Mouse (Mus musculus) embryonic facial prominence, embryonic 10.5 days (tissue): ENCODE data around the gene Slc19a3. TPM values are rescaled to one million over a fixed set of nuclear protein-coding genes. Genes with fewer than 3 reads are reported as not detected.

ENCODE experiments used
- DNase-seq: peaks from one replicate; pipeline ENCODE4 v3.0.0-alpha.2; 2017; ENCODE audit warnings: low spot score
- H3K27ac ChIP-seq: fragments of 300-500 bp; sonication (generic); replicated peaks from 2 replicates; pipeline ENCODE4 v1.5.1; 2016; ENCODE audit warnings: mild to moderate bottlenecking
- H3K27me3 ChIP-seq: fragments of 300-500 bp; sonication (generic); replicated peaks from 2 replicates; pipeline ENCODE4 v1.6.1; 2016; ENCODE audit warnings: low read depth, mild to moderate bottlenecking; ENCODE audit not compliant: poor library complexity, severe bottlenecking
- H3K36me3 ChIP-seq: fragments of 300-500 bp; sonication (generic); replicated peaks from 2 replicates; pipeline ENCODE4 v1.6.1; 2016; ENCODE audit warnings: mild to moderate bottlenecking, moderate library complexity
- H3K4me1 ChIP-seq: fragments of 300-500 bp; sonication (generic); 2 replicates; pipeline ENCODE4 v1.6.1; 2016
- H3K4me3 ChIP-seq: fragments of 300-500 bp; sonication (generic); 2 replicates; pipeline ENCODE4 v1.5.1; 2016; ENCODE audit warnings: mild to moderate bottlenecking, moderate library complexity
- H3K9me3 ChIP-seq: fragments of 300-500 bp; sonication (generic); 2 replicates; pipeline ENCODE4 v1.6.1; 2016; ENCODE audit warnings: mild to moderate bottlenecking
- WGBS: fragments of 180-500 bp; shearing (Covaris S2); methylation state at CpG from one replicate; pipeline ENCODE4 v1.1.7; 2016; 5-methylcytosine and 5-hydroxymethylcytosine counted together
- polyA plus RNA-seq: library from polyadenylated mRNA; unstranded; fragments of >200 nt; fragmentation: Nextera tagmentation; extraction: Ambion mirVana; gene quantifications from 2 replicates; pipeline ENCODE4 v1.2.1, GENCODE M21; 2016

Gene Slc19a3
- polyA plus RNA-seq, 1 experiment from 2014 or later = 0.25 TPM

GRCm38 (mm10) chr1:82993947-82994346 lies 44.3 kb downstream of the Slc19a3 start:
- Histone ChIP-seq H3K9me3 (no peaks in the 10 kb centered on the region), H3K4me3 (no peak overlapping the region), H3K27me3 (no peaks in the 10 kb centered on the region), H3K36me3 (no peaks in the 10 kb centered on the region), H3K4me1 (no peaks in the 10 kb centered on the region), H3K27ac (no peak overlapping the region)
- DNase-seq = no peak
- 82% methylated on average over 3 of the region's 3 CpGs for WGBS

- DNase-seq = no peak
- Histone ChIP-seq H3K27me3 (no peaks in the 10 kb centered on the region), H3K27ac (no peak overlapping the region), H3K9me3 (no peaks in the 10 kb centered on the region), H3K36me3 (no peaks in the 10 kb centered on the region), H3K4me1 (no peaks in the 10 kb centered on the region), H3K4me3 (no peak overlapping the region)
- WGBS = 91% methylated on average over 6 of the region's 6 CpGs
Measured at GRCm38 (mm10) chr1:82992093-82992492, 46.2 kb downstream of the Slc19a3 start.

- H3K4me1 ChIP-seq = no peaks in the 10 kb centered on the region
- no peak overlapping the region for H3K4me3 ChIP-seq
- H3K36me3 ChIP-seq = no peaks in the 10 kb centered on the region
- no peaks in the 10 kb centered on the region for H3K27me3 ChIP-seq
- no peak overlapping the region for H3K27ac ChIP-seq
- H3K9me3 ChIP-seq = no peaks in the 10 kb centered on the region
- DNase-seq = no peak
- WGBS = 86% methylated on average over 3 of the region's 3 CpGs
Measured at GRCm38 (mm10) chr1:82991596-82991995, 46.7 kb downstream of the Slc19a3 start.

GRCm38 (mm10) chr1:82991062-82991461 lies 47.2 kb downstream of the Slc19a3 start:
- no peak for DNase-seq
- no peak overlapping the region for H3K27ac ChIP-seq

GRCm38 (mm10) chr1:82987530-82988198 lies 50.6 kb downstream of the Slc19a3 start:
- WGBS = 35% methylated on average over 4 of the region's 4 CpGs
- H3K9me3 ChIP-seq = peaks cover 7% of the 10 kb centered on the region
- H3K4me1 ChIP-seq = no peaks in the 10 kb centered on the region
- DNase-seq = peak; percentile 10
- no peak overlapping the region for H3K27ac ChIP-seq
- no peaks in the 10 kb centered on the region for H3K36me3 ChIP-seq
- no peak overlapping the region for H3K4me3 ChIP-seq
- no peaks in the 10 kb centered on the region for H3K27me3 ChIP-seq

More at GRCm38 (mm10) chr1:82991062-82991461, 47.2 kb downstream of the Slc19a3 start:
- H3K36me3 ChIP-seq = no peaks in the 10 kb centered on the region
- no peak overlapping the region for H3K4me3 ChIP-seq
- H3K4me1 ChIP-seq = no peaks in the 10 kb centered on the region
- 82% methylated on average over 4 of the region's 4 CpGs for WGBS
- H3K9me3 ChIP-seq = no peaks in the 10 kb centered on the region
- H3K27me3 ChIP-seq = no peaks in the 10 kb centered on the region

GRCm38 (mm10) chr1:82986738-82987137 lies 51.5 kb downstream of the Slc19a3 start:
- no peak overlapping the region for H3K27ac ChIP-seq
- H3K27me3 ChIP-seq = no peaks in the 10 kb centered on the region
- peaks cover 7% of the 10 kb centered on the region for H3K9me3 ChIP-seq
- H3K4me1 ChIP-seq = no peaks in the 10 kb centered on the region
- no peak overlapping the region for H3K4me3 ChIP-seq
- WGBS = 91% methylated on average over 6 of the region's 6 CpGs
- H3K36me3 ChIP-seq = no peaks in the 10 kb centered on the region
- no peak for DNase-seq

- Histone ChIP-seq H3K4me3 (no peak overlapping the region), H3K27me3 (no peaks in the 10 kb centered on the region), H3K9me3 (no peaks in the 10 kb centered on the region), H3K4me1 (no peaks in the 10 kb centered on the region), H3K36me3 (no peaks in the 10 kb centered on the region), H3K27ac (no peak overlapping the region)
- no peak for DNase-seq
Measured at GRCm38 (mm10) chr1:82977840-82978239, 60.4 kb downstream of the Slc19a3 start.

- Histone ChIP-seq H3K27me3 (no peaks in the 10 kb centered on the region), H3K4me3 (no peak overlapping the region), H3K27ac (no peak overlapping the region), H3K9me3 (no peaks in the 10 kb centered on the region), H3K36me3 (no peaks in the 10 kb centered on the region), H3K4me1 (no peaks in the 10 kb centered on the region)
- no peak for DNase-seq
- 76% methylated on average over 5 of the region's 5 CpGs for WGBS
Measured at GRCm38 (mm10) chr1:82975750-82976149, 62.5 kb downstream of the Slc19a3 start.

- Histone ChIP-seq H3K36me3 (no peaks in the 10 kb centered on the region), H3K9me3 (no peaks in the 10 kb centered on the region), H3K4me3 (no peak overlapping the region), H3K27me3 (no peaks in the 10 kb centered on the region), H3K4me1 (no peaks in the 10 kb centered on the region), H3K27ac (no peak overlapping the region)
- no peak for DNase-seq
- 90% methylated on average over 9 of the region's 9 CpGs for WGBS
Measured at GRCm38 (mm10) chr1:82974342-82974741, 63.9 kb downstream of the Slc19a3 start.

GRCm38 (mm10) chr1:82973901-82974300 lies 64.3 kb downstream of the Slc19a3 start:
- no peaks in the 10 kb centered on the region for H3K9me3 ChIP-seq
- H3K4me3 ChIP-seq = no peak overlapping the region
- H3K4me1 ChIP-seq = no peaks in the 10 kb centered on the region
- WGBS = 82% methylated on average over 6 of the region's 6 CpGs
- DNase-seq = no peak
- no peaks in the 10 kb centered on the region for H3K27me3 ChIP-seq
- no peaks in the 10 kb centered on the region for H3K36me3 ChIP-seq
- no peak overlapping the region for H3K27ac ChIP-seq

GRCm38 (mm10) chr1:82973244-82973643 lies 65.0 kb downstream of the Slc19a3 start:
- Histone ChIP-seq H3K27me3 (no peaks in the 10 kb centered on the region), H3K4me1 (no peaks in the 10 kb centered on the region), H3K4me3 (no peak overlapping the region), H3K27ac (no peak overlapping the region), H3K9me3 (no peaks in the 10 kb centered on the region), H3K36me3 (no peaks in the 10 kb centered on the region)
- DNase-seq = no peak
- WGBS = 95% methylated on average over 1 of the region's 1 CpGs

- 52% methylated on average over 4 of the region's 4 CpGs for WGBS
- no peaks in the 10 kb centered on the region for H3K27me3 ChIP-seq
- no peaks in the 10 kb centered on the region for H3K9me3 ChIP-seq
- H3K4me3 ChIP-seq = no peak overlapping the region
- no peaks in the 10 kb centered on the region for H3K36me3 ChIP-seq
- H3K27ac ChIP-seq = no peak overlapping the region
- no peaks in the 10 kb centered on the region for H3K4me1 ChIP-seq
- DNase-seq = peak; percentile 14
Measured at GRCm38 (mm10) chr1:82972046-82972445, 66.2 kb downstream of the Slc19a3 start.

GRCm38 (mm10) chr1:82966413-82966812 lies 71.8 kb downstream of the Slc19a3 start:
- H3K4me3 ChIP-seq = no peak overlapping the region
- WGBS = 73% methylated on average over 3 of the region's 3 CpGs
- no peaks in the 10 kb centered on the region for H3K27me3 ChIP-seq
- H3K9me3 ChIP-seq = no peaks in the 10 kb centered on the region
- H3K36me3 ChIP-seq = no peaks in the 10 kb centered on the region
- DNase-seq = no peak
- H3K27ac ChIP-seq = no peak overlapping the region
- H3K4me1 ChIP-seq = no peaks in the 10 kb centered on the region
